Mouse (Mus musculus) bone marrow, adult 2 months (tissue): ENCODE measurements around the gene Tango6.

ENCODE experiments used
- CTCF ChIP-seq: fragments of 200-500 bp; IDR thresholded peaks from 2 replicates; pipeline ENCODE4 v1.5.1; 2011; ENCODE audit warnings: low read length, control low read depth; ENCODE audit not compliant: control insufficient read depth, insufficient read depth
- POLR2A ChIP-seq: fragments of 200-500 bp; IDR thresholded peaks from 2 replicates; pipeline ENCODE4 v1.6.1; 2011; ENCODE audit warnings: low read depth, mild to moderate bottlenecking, control low read depth, low read length, borderline replicate concordance; ENCODE audit not compliant: control insufficient read depth

GRCm38 (mm10) chr8:106838803-106839202, 155.9 kb downstream of the Tango6 start:
- TF ChIP-seq CTCF (no peak), POLR2A (no peak)
